Mouse (Mus musculus): ENCODE results near the gene Slc25a3. TPM values are rescaled to one million over a fixed set of nuclear protein-coding genes. Genes with fewer than 3 reads are reported as not detected.
A peak's percentile ranks its signal among the peaks of the same experiment; 100 is the strongest.

The Slc25a3 gene
- polyA plus RNA-seq, 1 experiment from 2014 or later = 369 TPM

- H3K27ac ChIP-seq = no peak overlapping the region
- no peak overlapping the region for H3K9ac ChIP-seq
- ATAC-seq (ENCODE audit: low FRiP score) = no peak
- no peaks in the 10 kb centered on the region for H3K9me3 ChIP-seq
- 92% methylated on average over 14 of the region's 14 CpGs for WGBS
- H3K36me3 ChIP-seq (replicated peaks) = 0 out of 2 replicates have a peak, but pooled peaks cover 1% of the 10 kb centered on the region
- H3K27me3 ChIP-seq = no peaks in the 10 kb centered on the region
- no peak overlapping the region for H3K4me3 ChIP-seq (replicated peaks)
- H3K4me1 ChIP-seq = no peaks in the 10 kb centered on the region
- H3K4me2 ChIP-seq = no peak overlapping the region
Measured at GRCm38 (mm10) chr10:91102799-91103590, 20.9 kb downstream of the Slc25a3 start.

GRCm38 (mm10) chr10:91101936-91102335, 21.9 kb downstream of the Slc25a3 start:
- Histone ChIP-seq H3K36me3 (replicated peaks) (0 out of 2 replicates have a peak, but pooled peaks cover 2% of the 10 kb centered on the region), H3K27ac (no peak overlapping the region), H3K4me3 (replicated peaks) (no peak overlapping the region), H3K9me3 (no peaks in the 10 kb centered on the region), H3K27me3 (no peaks in the 10 kb centered on the region), H3K4me2 (no peak overlapping the region), H3K9ac (no peak overlapping the region), H3K4me1 (no peaks in the 10 kb centered on the region)
- no peak for ATAC-seq (ENCODE audit: low FRiP score)
- 93% methylated on average over 25 of the region's 25 CpGs for WGBS

GRCm38 (mm10) chr10:91100101-91100500, 23.8 kb downstream of the Slc25a3 start:
- H3K9me3 ChIP-seq = no peaks in the 10 kb centered on the region
- no peak for ATAC-seq (ENCODE audit: low FRiP score)
- H3K27ac ChIP-seq = no peak overlapping the region
- 58% methylated on average over 1 of the region's 1 CpGs for WGBS
- no peak overlapping the region for H3K4me3 ChIP-seq (replicated peaks)
- no peak overlapping the region for H3K4me2 ChIP-seq
- H3K9ac ChIP-seq = no peak overlapping the region
- H3K4me1 ChIP-seq = no peaks in the 10 kb centered on the region
- no peaks in the 10 kb centered on the region for H3K27me3 ChIP-seq
- 0 out of 2 replicates have a peak, but pooled peaks cover 2% of the 10 kb centered on the region for H3K36me3 ChIP-seq (replicated peaks)

GRCm38 (mm10) chr10:91098056-91098455, 25.8 kb downstream of the Slc25a3 start:
- H3K4me3 ChIP-seq (replicated peaks) = no peak overlapping the region
- ATAC-seq (ENCODE audit: low FRiP score) = no peak
- H3K27ac ChIP-seq = no peak overlapping the region
- H3K9me3 ChIP-seq = no peaks in the 10 kb centered on the region
- H3K9ac ChIP-seq = no peak overlapping the region
- no peaks in the 10 kb centered on the region for H3K4me1 ChIP-seq
- no peaks in the 10 kb centered on the region for H3K27me3 ChIP-seq
- H3K4me2 ChIP-seq = no peak overlapping the region
- 0 out of 2 replicates have a peak, but pooled peaks cover 7% of the 10 kb centered on the region for H3K36me3 ChIP-seq (replicated peaks)
- whole genome bisulfite sequencing = 92% methylated on average over 8 of the region's 8 CpGs

- Histone ChIP-seq H3K4me1 (no peaks in the 10 kb centered on the region), H3K4me3 (replicated peaks) (no peak overlapping the region), H3K4me2 (no peak overlapping the region), H3K9ac (no peak overlapping the region), H3K27me3 (no peaks in the 10 kb centered on the region), H3K9me3 (no peaks in the 10 kb centered on the region), H3K27ac (no peak overlapping the region), H3K36me3 (replicated peaks) (0 out of 2 replicates have a peak, but pooled peaks cover 7% of the 10 kb centered on the region)
- no peak for ATAC-seq (ENCODE audit: low FRiP score)
- 92% methylated on average over 15 of the region's 15 CpGs for WGBS
Measured at GRCm38 (mm10) chr10:91094251-91095104, 29.4 kb downstream of the Slc25a3 start.

- no peak for ATAC-seq (ENCODE audit: low FRiP score)
- Histone ChIP-seq H3K27me3 (no peaks in the 10 kb centered on the region), H3K36me3 (replicated peaks) (0 out of 2 replicates have a peak, but pooled peaks cover 5% of the 10 kb centered on the region), H3K27ac (no peak overlapping the region), H3K4me2 (no peak overlapping the region), H3K9me3 (no peaks in the 10 kb centered on the region), H3K4me1 (no peaks in the 10 kb centered on the region), H3K4me3 (replicated peaks) (no peak overlapping the region), H3K9ac (no peak overlapping the region)
- WGBS = 90% methylated on average over 4 of the region's 4 CpGs
Measured at GRCm38 (mm10) chr10:91092812-91093211, 31.0 kb downstream of the Slc25a3 start.

- Histone ChIP-seq H3K27ac (peak overlapping the region; percentile 53; the same call in 1 of the 2 replicates), H3K9me3 (no peaks in the 10 kb centered on the region), H3K4me3 (replicated peaks) (peak overlapping the region; percentile 90), H3K4me1 (peaks cover 6% of the 10 kb centered on the region), H3K4me2 (peak overlapping the region; percentile 70), H3K27me3 (no peaks in the 10 kb centered on the region), H3K9ac (peak overlapping the region; percentile 68), H3K36me3 (replicated peaks) (peaks cover 7% of the 10 kb centered on the region; the same call in 1 of the 2 replicates)
- ATAC-seq (ENCODE audit: low FRiP score) = no peak
- 53% methylated on average over 12 of the region's 12 CpGs for WGBS
Measured at GRCm38 (mm10) chr10:91083393-91083927, 40.4 kb downstream of the Slc25a3 start.

GRCm38 (mm10) chr10:91082550-91083392, 41.1 kb downstream of the Slc25a3 start, which contains the start of the genes Apaf1 and Ikbip:
Gene Apaf1 (minus strand): TSS chr10:91082770.
Gene Ikbip (plus strand): TSS chr10:91082940.
- Histone ChIP-seq H3K36me3 (replicated peaks) (peaks cover 11% of the 10 kb centered on the region), H3K4me2 (peak within 1 kb of the TSS; percentile 70), H3K4me1 (peaks cover 6% of the 10 kb centered on the region), H3K27me3 (no peaks in the 10 kb centered on the region), H3K27ac (peak within 1 kb of the TSS; percentile 87), H3K9ac (peak within 1 kb of the TSS; percentile 87), H3K9me3 (no peaks in the 10 kb centered on the region), H3K4me3 (replicated peaks) (peak within 1 kb of the TSS; percentile 90)
- ATAC-seq (ENCODE audit: low FRiP score) = peak; percentile 96
- WGBS = under 1% methylated on average over 87 of the region's 87 CpGs

GRCm38 (mm10) chr10:91081959-91082507, 41.8 kb downstream of the Slc25a3 start:
- ATAC-seq (ENCODE audit: low FRiP score) = no peak; the same call in 1 of the 2 replicates

GRCm38 (mm10) chr10:91080540-91080939, 43.3 kb downstream of the Slc25a3 start:
- no peak overlapping the region for H3K9ac ChIP-seq
- no peak overlapping the region for H3K4me2 ChIP-seq
- H3K9me3 ChIP-seq = no peaks in the 10 kb centered on the region
- no peak overlapping the region for H3K4me3 ChIP-seq (replicated peaks)
- peaks cover 6% of the 10 kb centered on the region for H3K4me1 ChIP-seq
- H3K27me3 ChIP-seq = no peaks in the 10 kb centered on the region
- 90% methylated on average over 5 of the region's 5 CpGs for WGBS
- no peak overlapping the region for H3K27ac ChIP-seq
- ATAC-seq (ENCODE audit: low FRiP score) = no peak
- H3K36me3 ChIP-seq (replicated peaks) = peaks cover 30% of the 10 kb centered on the region

More at GRCm38 (mm10) chr10:91081959-91082507, 41.8 kb downstream of the Slc25a3 start:
- Histone ChIP-seq H3K9me3 (no peaks in the 10 kb centered on the region), H3K4me3 (replicated peaks) (peak overlapping the region; percentile 90), H3K4me2 (peak overlapping the region; percentile 70), H3K36me3 (replicated peaks) (peaks cover 18% of the 10 kb centered on the region), H3K9ac (peak overlapping the region; percentile 87), H3K27ac (peak overlapping the region; percentile 87), H3K4me1 (peaks cover 6% of the 10 kb centered on the region), H3K27me3 (no peaks in the 10 kb centered on the region)
- WGBS = under 1% methylated on average over 27 of the region's 27 CpGs

GRCm38 (mm10) chr10:91076667-91077066, 47.2 kb downstream of the Slc25a3 start:
- Histone ChIP-seq H3K4me3 (replicated peaks) (no peak overlapping the region), H3K27ac (no peak overlapping the region), H3K9me3 (no peaks in the 10 kb centered on the region), H3K27me3 (no peaks in the 10 kb centered on the region), H3K4me2 (no peak overlapping the region), H3K9ac (no peak overlapping the region), H3K36me3 (replicated peaks) (peaks cover 42% of the 10 kb centered on the region), H3K4me1 (peaks cover 3% of the 10 kb centered on the region; the same call in 1 of the 2 replicates)
- WGBS = 90% methylated on average over 2 of the region's 2 CpGs
- ATAC-seq (ENCODE audit: low FRiP score) = no peak

Measured in forebrain, embryonic 12.5 days (tissue).